ENCODE assay signal across 21 mouse cellular contexts in the genomic region with DNA sequence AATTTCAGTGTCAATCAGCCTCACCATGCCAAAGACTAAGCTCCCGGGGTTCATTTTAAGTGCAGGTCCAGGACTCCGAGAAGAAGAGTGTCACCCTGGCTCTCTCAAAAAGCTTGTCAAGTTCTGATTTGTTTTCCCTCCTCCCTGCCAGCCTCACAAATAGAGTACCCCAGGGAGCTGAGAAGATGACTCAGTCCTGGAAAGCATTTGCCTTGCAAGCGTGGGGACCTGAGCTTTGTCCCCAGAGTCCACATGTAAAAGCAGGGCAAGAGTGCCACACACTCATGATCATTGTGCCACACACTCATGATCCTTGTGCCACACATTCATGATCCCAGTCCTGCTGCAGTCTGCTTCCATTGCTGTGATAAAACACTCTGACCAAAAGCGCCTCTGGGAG.
A peak's percentile ranks its signal among the peaks of the same experiment; 100 is the strongest.
DNase-seq lines count a peak whose midpoint lies in the region; TF ChIP-seq lines count a peak whose summit lies in the region.
"Had no signal": no experiment of that assay in that cellular context is flagged by ENCODE, and none has a peak within 500 bp of the region (broad histone marks: within the 10 kb centered on the region; RNA-seq: fewer than 3 reads in every experiment).

No protein-coding gene starts in this region.

- H3K79me2 ChIP-seq in CH12.LX (replicated peaks; ENCODE audit: control insufficient read depth, extremely low read depth, insufficient read depth, poor library complexity, severe bottlenecking) = no peaks in the 10 kb centered on the region

- TF ChIP-seq CTCF in CH12.LX (conservative IDR thresholded peaks at IDR 0.05 in 1 of 2, IDR thresholded peaks at IDR 0.05 in 1 of 2; ENCODE audit: low read depth in 2 of 2, low read length in 2 of 2) = no peak

- H3K27ac ChIP-seq in CH12.LX (ENCODE audit: insufficient read depth, low read depth) = no peak overlapping the region
- H3K27ac ChIP-seq: forebrain, embryonic 12.5 days; forebrain, embryonic 15.5 days; heart, adult 2 months; hindbrain, embryonic 12.5 days; hindbrain, embryonic 15.5 days had no signal

- in situ Hi-C loops in CH12.LX (cut with MboI; ENCODE audit: low pct_ligation_motif_present, low pct_unique_long_range_greater_than_20kb, low sequenced_read_pairs) = no loop called here

- no peak for TF ChIP-seq POLR2A in CH12.LX (IDR thresholded peaks at IDR 0.05; ENCODE audit: low read depth, low read length)

- peak; percentile 10 for DNase-seq in adrenal gland, postnatal 14 days
- no peak for DNase-seq in adrenal gland, postnatal 25 days
- DNase-seq in CH12.LX (ENCODE audit: extremely low read depth) (peak; percentile 69), adipocyte (ENCODE audit: low spot score) (peak; percentile 31)
- DNase-seq in heart, adult 8-10 months (ENCODE audit: low spot score) = no peak
- DNase-seq in embryo, embryonic 10.5 days (ENCODE audit: low spot score) = no peak
- DNase-seq: adrenal gland, adult 2 months; B cell, adult 2 months; cerebellum, adult 11 months; cerebellum, adult 2 months; cerebellum, adult 9-11 months; cerebellum, postnatal 25 days; embryo, embryonic 11 days; gastrocnemius, postnatal 36 days; heart, adult 2 months; kidney, adult 2 months had no signal

- no peak overlapping the region for H3K4me3 ChIP-seq in CH12.LX (replicated peaks in 1 of 3; ENCODE audit: low read depth in 2 of 3, low read length in 2 of 3, poor library complexity in 1 of 3)
- H3K4me3 ChIP-seq: forebrain, embryonic 12.5 days; forebrain, embryonic 15.5 days; heart, adult 2 months; hindbrain, embryonic 12.5 days; hindbrain, embryonic 15.5 days had no signal

- no peak for TF ChIP-seq RAD21 in CH12.LX (IDR thresholded peaks at IDR 0.05; ENCODE audit: low read depth, low read length)

- H3K36me3 ChIP-seq in CH12.LX (replicated peaks in 1 of 2; ENCODE audit: control insufficient read depth in 1 of 2, insufficient read depth in 1 of 2, low read length in 1 of 2) = no peaks in the 10 kb centered on the region
- H3K36me3 ChIP-seq: forebrain, embryonic 12.5 days; forebrain, embryonic 15.5 days; hindbrain, embryonic 12.5 days; hindbrain, embryonic 15.5 days had no signal

- H3K9me3 ChIP-seq in CH12.LX (replicated peaks; ENCODE audit: low read length) = no peaks in the 10 kb centered on the region
- H3K9me3 ChIP-seq: forebrain, embryonic 12.5 days; forebrain, embryonic 15.5 days; hindbrain, embryonic 12.5 days; hindbrain, embryonic 15.5 days had no signal

- TF ChIP-seq EP300 in CH12.LX (IDR thresholded peaks at IDR 0.05; ENCODE audit: low read length) = peak; percentile 73

- no peak overlapping the region for H3K9ac ChIP-seq in CH12.LX (ENCODE audit: insufficient read depth, low read depth)
- H3K9ac ChIP-seq: forebrain, embryonic 12.5 days; forebrain, embryonic 15.5 days; hindbrain, embryonic 12.5 days; hindbrain, embryonic 15.5 days had no signal

- dilution Hi-C loops in CH12.LX (cut with MboI; ENCODE audit: extremely low pct_ligation_motif_present, extremely low pct_unique_long_range_greater_than_20kb, low sequenced_read_pairs) = no loop called here

- peaks cover 15 to 20% of the 10 kb centered on the region in 2 experiments for H3K4me1 ChIP-seq in CH12.LX (ENCODE audit: control insufficient read depth in 1 of 2, insufficient read depth in 2 of 2)
- H3K4me1 ChIP-seq: hindbrain, embryonic 15.5 days had no signal

- H3K4me2 ChIP-seq in CH12.LX (ENCODE audit: insufficient read depth, low read depth, poor library complexity, severe bottlenecking) = no peak overlapping the region
- H3K4me2 ChIP-seq: forebrain, embryonic 12.5 days; forebrain, embryonic 15.5 days; heart, embryonic 11.5 days; hindbrain, embryonic 12.5 days; hindbrain, embryonic 15.5 days had no signal

- H3K27me3 ChIP-seq in CH12.LX (replicated peaks) = no peaks in the 10 kb centered on the region
- H3K27me3 ChIP-seq: forebrain, embryonic 15.5 days; hindbrain, embryonic 12.5 days; hindbrain, embryonic 15.5 days had no signal

TF ChIP-seq in CH12.LX, 34 proteins besides CTCF, POLR2A, EP300 and RAD21:
- peak; percentile 61; the same call in 1 of the 2 replicates for TF ChIP-seq JUN (IDR thresholded peaks at IDR 0.05; ENCODE audit: insufficient read depth, low read depth, low read length)
- peak; percentile 49 for TF ChIP-seq ETS1 (conservative IDR thresholded peaks at IDR 0.05; ENCODE audit: low read depth, low read length)
- peak; percentile 65 for TF ChIP-seq BHLHE40 (IDR thresholded peaks at IDR 0.05; ENCODE audit: low read depth, low read length)
- peak; percentile 68; the same call in 1 of the 2 replicates for TF ChIP-seq JUND (conservative IDR thresholded peaks at IDR 0.05; ENCODE audit: low read depth, low read length)
- peak; percentile 94 for TF ChIP-seq IRF4 (IDR thresholded peaks at IDR 0.05; ENCODE audit: low read depth, low read length)
- no peak for TF ChIP-seq KAT2A (IDR thresholded peaks at IDR 0.05; ENCODE audit: insufficient replicate concordance, low read length)
- TF ChIP-seq TCF12 (IDR thresholded peaks at IDR 0.05; ENCODE audit: low read depth, low read length) = 0 out of 2 replicates have a peak, but pooled peaks have one; percentile 26
- TF ChIP-seq ZMIZ1 (IDR thresholded peaks at IDR 0.05; ENCODE audit: low read depth, low read length) = no peak
- no peak for TF ChIP-seq POLR2AphosphoS2 (IDR thresholded peaks at IDR 0.05; ENCODE audit: low read depth, low read length)
- TF ChIP-seq CHD2 (IDR thresholded peaks at IDR 0.05; ENCODE audit: low read length) = no peak
- no peak for TF ChIP-seq USF1 (IDR thresholded peaks at IDR 0.05; ENCODE audit: low read depth, low read length)
- peak; percentile 53; the same call in 1 of the 2 replicates for TF ChIP-seq MEF2A (IDR thresholded peaks at IDR 0.05; ENCODE audit: borderline replicate concordance, low read depth, low read length)

Comparison
In these comparisons a context has a peak if more than half of its experiments do, and no peak if none do; other contexts are left out.
1. DNase-seq: peak in adrenal gland, postnatal 14 days (single experiment), CH12.LX (single experiment) and adipocyte (single experiment); none in adrenal gland, postnatal 25 days (single experiment), heart, adult 8-10 months (single experiment) and embryo, embryonic 10.5 days (single experiment).